Comparison of ENCODE assay signal across 24 mouse cellular contexts in genomic region chr13:111361456-111361855, GRCm38 (mm10).
"Had no signal": no experiment of that assay in that cellular context is flagged by ENCODE, and none has a peak within 500 bp of the region (broad histone marks: within the 10 kb centered on the region; RNA-seq: fewer than 3 reads in every experiment).

No protein-coding gene starts in this region.

- H3K4me2 ChIP-seq: heart, embryonic 12.5 days; hindbrain, embryonic 13.5 days; hindbrain, embryonic 15.5 days; kidney, embryonic 15.5 days; limb, embryonic 12.5 days; liver, embryonic 11.5 days; liver, embryonic 13.5 days had no signal

- H3K27ac ChIP-seq: heart, embryonic 10.5 days; hindbrain, embryonic 13.5 days; hindbrain, embryonic 15.5 days; hindbrain, postnatal 0 days; kidney, embryonic 15.5 days; kidney, postnatal 0 days; layer of hippocampus, adult 2 months; left cerebral cortex, adult 2 months; limb, embryonic 10.5 days; limb, embryonic 12.5 days; liver, embryonic 13.5 days had no signal

- H3K9me3 ChIP-seq: kidney, embryonic 15.5 days; limb, embryonic 10.5 days; liver, embryonic 13.5 days had no signal

- H3K36me3 ChIP-seq: heart, embryonic 10.5 days; heart, embryonic 12.5 days; hindbrain, embryonic 13.5 days; hindbrain, embryonic 15.5 days; kidney, embryonic 15.5 days; limb, embryonic 10.5 days; limb, embryonic 12.5 days; liver, embryonic 13.5 days had no signal

- H3K4me3 ChIP-seq: heart, embryonic 10.5 days; heart, embryonic 12.5 days; hindbrain, embryonic 13.5 days; hindbrain, embryonic 15.5 days; kidney, embryonic 15.5 days; layer of hippocampus, adult 2 months; left cerebral cortex, adult 2 months; limb, embryonic 10.5 days; limb, embryonic 12.5 days; liver, embryonic 13.5 days had no signal

- H3K9ac ChIP-seq: heart, embryonic 12.5 days; hindbrain, embryonic 13.5 days; hindbrain, embryonic 15.5 days; kidney, embryonic 15.5 days; limb, embryonic 12.5 days; liver, embryonic 13.5 days had no signal

- H3K4me1 ChIP-seq: heart, embryonic 10.5 days; heart, embryonic 12.5 days; hindbrain, embryonic 13.5 days; hindbrain, embryonic 15.5 days; kidney, embryonic 15.5 days; limb, embryonic 12.5 days; liver, embryonic 13.5 days had no signal

- DNase-seq: gastrocnemius, postnatal 14 days; gastrocnemius, postnatal 36 days; heart, adult 18-20 months; heart, postnatal 10 days; kidney, adult 11 months; kidney, adult 2 months; kidney, adult 9 months; kidney, postnatal 14 days; kidney, postnatal 36 days; liver; liver, embryonic 13.5 days had no signal

- ATAC-seq: hindbrain, postnatal 0 days; intestine, embryonic 16.5 days had no signal

- H3K27me3 ChIP-seq: heart, embryonic 12.5 days; hindbrain, embryonic 13.5 days; hindbrain, embryonic 15.5 days; kidney, embryonic 15.5 days; liver, embryonic 13.5 days had no signal
